Mouse (Mus musculus) forebrain, postnatal 0 days (tissue): ENCODE results near the gene Kiss1r. TPM values are rescaled to one million over a fixed set of nuclear protein-coding genes. Genes with fewer than 3 reads are reported as not detected.

ENCODE experiments used
- ATAC-seq: fragments of 200-750 bp; cut with Nextera tagmentation; 2 replicates; pipeline ENCODE4 v1.8.0; 2017; ENCODE audit warnings: mild to moderate bottlenecking, moderate library complexity
- DNase-seq: peaks from one replicate; pipeline ENCODE4 v3.0.0-alpha.2; 2015
- H3K27ac ChIP-seq: fragments of 300-500 bp; sonication (generic); 2 replicates; pipeline ENCODE4 v1.5.1; 2014; ENCODE audit warnings: low read depth, mild to moderate bottlenecking, antibody characterized with exemption, low read length, moderate library complexity, mixed read lengths
- H3K27me3 ChIP-seq: fragments of 300-500 bp; sonication (generic); 2 replicates; pipeline ENCODE4 v1.6.1; 2014; ENCODE audit warnings: mild to moderate bottlenecking, low read length, mixed read lengths; ENCODE audit not compliant: insufficient read depth
- H3K36me3 ChIP-seq: fragments of 300-500 bp; sonication (generic); 2 replicates; pipeline ENCODE4 v1.6.1; 2014; ENCODE audit warnings: mild to moderate bottlenecking, moderate library complexity; ENCODE audit not compliant: insufficient read depth
- H3K4me1 ChIP-seq: fragments of 300-500 bp; sonication (generic); 2 replicates; pipeline ENCODE4 v1.6.1; 2014; ENCODE audit warnings: antibody characterized with exemption; ENCODE audit not compliant: insufficient read depth
- H3K4me2 ChIP-seq: fragments of 300-500 bp; sonication (generic); 2 replicates; pipeline ENCODE4 v1.6.1; 2014; ENCODE audit warnings: low read depth, mild to moderate bottlenecking, moderate library complexity
- H3K4me3 ChIP-seq: fragments of 300-500 bp; sonication (generic); 2 replicates; pipeline ENCODE4 v1.5.1; 2014; ENCODE audit warnings: low read depth, low read length, mixed read lengths
- H3K9ac ChIP-seq: fragments of 300-500 bp; sonication (generic); 2 replicates; pipeline ENCODE4 v1.6.1; 2014; ENCODE audit warnings: mild to moderate bottlenecking
- H3K9me3 ChIP-seq: fragments of 300-500 bp; sonication (generic); 2 replicates; pipeline ENCODE4 v1.6.1; 2016; ENCODE audit warnings: low read length
- CTCF ChIP-seq: sonication (generic); IDR thresholded peaks from 2 replicates; pipeline ENCODE4 v1.5.1; 2016; ENCODE audit warnings: antibody characterized with exemption, control low read depth, low read depth
- WGBS: fragments of 180-500 bp; shearing (Covaris S2); extraction: QIAGEN DNeasy Blood & Tissue Kit; methylation state at CpG from one replicate; pipeline ENCODE4 v1.1.7; 2014; 5-methylcytosine and 5-hydroxymethylcytosine counted together
- polyA plus RNA-seq: library from polyadenylated mRNA; unstranded; fragments of >200 nt; fragmentation: Nextera tagmentation; extraction: Ambion mirVana; gene quantifications from 2 replicates; pipeline ENCODE4 v1.2.1, GENCODE M21; 2015
- total RNA-seq: library from RNA; depleted of rRNA; stranded (reverse); fragments of >200 nt; gene quantifications from 2 replicates; pipeline ENCODE4 v1.2.3, GENCODE M21; 2014

Kiss1r gene
- total and polyA plus RNA-seq, 2 experiments from 2014 or later = 3.4 to 5.4 TPM

DNA sequence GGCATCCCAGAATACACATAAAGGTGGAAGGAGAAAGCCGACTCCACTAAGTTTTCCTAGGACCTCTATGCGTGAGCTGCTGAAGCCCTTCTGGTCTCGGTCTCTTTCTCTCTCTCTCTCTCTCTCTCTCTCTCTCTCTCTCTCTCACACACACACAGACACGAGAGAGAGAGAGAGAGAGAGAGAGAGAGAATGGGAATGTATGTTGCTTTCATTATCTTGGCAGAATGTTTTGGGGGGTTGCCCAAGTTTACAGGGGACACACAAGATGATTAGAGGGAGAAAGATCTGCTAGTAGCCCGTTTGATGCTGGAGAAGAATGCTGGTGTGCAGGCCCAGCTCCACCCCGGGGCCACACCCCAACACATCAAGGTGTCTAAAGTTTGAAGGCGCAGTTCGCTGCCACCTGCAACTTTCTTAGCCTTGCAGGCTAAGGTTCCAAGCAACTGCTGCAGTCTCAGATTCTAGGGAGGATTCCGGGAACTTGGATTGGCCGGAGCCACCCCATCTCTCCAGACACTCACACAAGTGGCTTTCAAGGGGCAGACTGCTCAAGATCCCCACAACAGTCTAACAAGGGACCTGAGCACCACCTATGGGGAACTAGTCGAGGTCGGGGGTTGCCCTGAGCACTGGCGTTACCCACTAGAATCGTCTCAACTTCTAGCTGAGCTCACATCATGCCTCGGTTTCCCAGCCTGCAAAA lies 9.2 kb downstream of the Kiss1r start:
- H3K36me3 ChIP-seq = 0 out of 2 replicates have a peak, but pooled peaks cover under 1% of the 10 kb centered on the region
- H3K4me2 ChIP-seq = peak overlapping the region; percentile 89
- DNase-seq (no peak), ATAC-seq (peak; percentile 0; the same call in 1 of the 2 replicates)
- H3K27me3 ChIP-seq = peaks cover 25% of the 10 kb centered on the region
- no peak for TF ChIP-seq CTCF
- H3K4me3 ChIP-seq = peak overlapping the region; percentile 88
- H3K9me3 ChIP-seq = no peaks in the 10 kb centered on the region
- WGBS = 12% methylated on average over 15 of the region's 15 CpGs
- H3K4me1 ChIP-seq = peaks cover 8% of the 10 kb centered on the region; the same call in 1 of the 2 replicates
- peak overlapping the region; percentile 85; the same call in 1 of the 2 replicates for H3K27ac ChIP-seq
- H3K9ac ChIP-seq = peak overlapping the region; percentile 81

DNA sequence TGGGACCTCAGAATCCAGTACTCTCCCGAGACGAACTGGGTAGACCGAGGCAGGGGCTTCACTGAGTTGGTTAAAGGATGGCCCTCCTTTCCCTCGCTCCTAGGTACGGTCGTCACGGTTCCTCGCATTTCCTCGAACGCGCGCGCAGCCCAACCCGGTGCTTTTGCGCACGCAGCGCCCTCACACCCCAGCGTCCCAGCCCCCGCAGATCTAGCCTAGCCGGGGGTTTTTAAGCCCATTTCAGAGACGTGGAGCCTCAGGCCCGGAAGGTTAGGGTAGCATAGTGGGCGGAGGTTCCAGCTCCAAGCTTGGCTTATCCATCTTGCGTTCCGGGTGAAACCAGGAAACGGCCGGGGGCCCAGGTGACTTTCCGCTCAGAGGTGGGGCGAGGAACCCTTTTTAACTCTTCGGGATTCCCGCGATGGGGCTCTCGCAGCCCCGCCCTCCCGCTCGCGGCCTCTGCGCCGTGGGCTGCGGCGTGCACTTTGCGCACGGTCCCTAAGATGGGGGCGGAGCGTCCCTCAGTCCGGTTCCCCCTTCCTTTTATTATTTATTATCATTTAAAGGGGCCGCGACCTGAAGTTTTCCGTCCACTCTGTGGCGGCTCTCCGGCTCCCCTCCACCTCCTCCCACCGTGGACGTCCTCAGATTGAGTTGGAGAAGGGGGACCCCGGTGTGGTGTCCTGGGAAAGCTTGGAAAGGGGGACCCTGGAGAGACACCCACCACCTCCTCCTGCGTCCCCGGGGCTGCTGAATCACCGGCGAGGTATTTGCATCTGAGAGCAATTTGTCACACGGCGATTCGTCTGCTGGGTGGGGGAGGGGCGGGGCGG lies 9.9 kb downstream of the Kiss1r start, which contains the start of gene Arid3a:
TSS of gene Arid3a (plus strand) at position 553 of the 833 bp plus-strand sequence.
- ATAC-seq (peak; percentile 90), DNase-seq (peak; percentile 94)
- Histone ChIP-seq H3K4me3 (peak within 1 kb of the TSS; percentile 88), H3K27ac (peak within 1 kb of the TSS; percentile 85), H3K27me3 (peaks cover 17% of the 10 kb centered on the region), H3K9me3 (no peaks in the 10 kb centered on the region), H3K9ac (peak within 1 kb of the TSS; percentile 81), H3K36me3 (0 out of 2 replicates have a peak, but pooled peaks cover 8% of the 10 kb centered on the region), H3K4me1 (peaks cover 8% of the 10 kb centered on the region; the same call in 1 of the 2 replicates), H3K4me2 (peak within 1 kb of the TSS; percentile 89)
- WGBS = under 1% methylated on average over 63 of the region's 63 CpGs
- peak; percentile 27; the same call in 1 of the 2 replicates for TF ChIP-seq CTCF

DNA sequence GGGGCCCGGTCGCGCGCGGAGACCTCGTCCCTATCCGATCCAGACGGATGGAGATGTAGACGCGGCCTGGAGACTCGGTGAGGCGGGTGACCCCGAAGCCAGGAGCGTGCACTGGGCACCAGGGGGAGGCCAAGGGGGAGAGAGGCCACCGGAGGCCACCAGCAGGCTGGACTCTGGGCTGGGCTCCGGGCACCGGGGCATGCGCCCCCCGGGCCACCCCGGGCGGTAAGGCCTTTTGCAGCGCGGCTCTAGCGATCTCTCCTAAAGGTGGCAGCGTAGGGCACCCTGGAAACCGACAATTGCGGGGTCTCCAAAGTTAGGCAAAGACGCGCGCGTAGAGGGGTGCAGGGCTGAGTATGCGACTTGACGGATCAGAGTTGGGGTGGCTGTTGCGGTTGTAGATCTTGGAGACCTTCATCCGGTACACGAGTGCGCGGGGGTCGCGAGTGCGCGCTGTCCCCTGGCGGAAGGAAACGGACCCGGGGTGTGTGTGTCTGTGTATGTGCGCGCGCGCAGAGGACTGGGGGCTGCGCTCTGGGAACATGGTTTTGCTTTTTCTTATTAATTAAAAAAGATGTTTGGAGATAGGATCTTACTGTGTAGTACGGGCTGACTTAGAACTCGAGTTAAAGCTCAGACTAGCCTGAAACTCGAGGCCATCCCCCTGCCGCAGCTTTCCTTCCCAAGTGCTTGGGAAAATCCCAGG lies 10.7 kb downstream of the Kiss1r start:
- peak overlapping the region; percentile 85 for H3K27ac ChIP-seq
- H3K9ac ChIP-seq = peak overlapping the region; percentile 81
- H3K4me1 ChIP-seq = peaks cover 8% of the 10 kb centered on the region; the same call in 1 of the 2 replicates
- ATAC-seq (peak; percentile 44), DNase-seq (peak; percentile 72)
- peak overlapping the region; percentile 88 for H3K4me3 ChIP-seq
- H3K36me3 ChIP-seq = peaks cover 13% of the 10 kb centered on the region; the same call in 1 of the 2 replicates
- H3K4me2 ChIP-seq = peak overlapping the region; percentile 89
- TF ChIP-seq CTCF = peak; percentile 38
- no peaks in the 10 kb centered on the region for H3K9me3 ChIP-seq
- H3K27me3 ChIP-seq = peaks cover 12% of the 10 kb centered on the region
- under 1% methylated on average over 54 of the region's 54 CpGs for WGBS

DNA sequence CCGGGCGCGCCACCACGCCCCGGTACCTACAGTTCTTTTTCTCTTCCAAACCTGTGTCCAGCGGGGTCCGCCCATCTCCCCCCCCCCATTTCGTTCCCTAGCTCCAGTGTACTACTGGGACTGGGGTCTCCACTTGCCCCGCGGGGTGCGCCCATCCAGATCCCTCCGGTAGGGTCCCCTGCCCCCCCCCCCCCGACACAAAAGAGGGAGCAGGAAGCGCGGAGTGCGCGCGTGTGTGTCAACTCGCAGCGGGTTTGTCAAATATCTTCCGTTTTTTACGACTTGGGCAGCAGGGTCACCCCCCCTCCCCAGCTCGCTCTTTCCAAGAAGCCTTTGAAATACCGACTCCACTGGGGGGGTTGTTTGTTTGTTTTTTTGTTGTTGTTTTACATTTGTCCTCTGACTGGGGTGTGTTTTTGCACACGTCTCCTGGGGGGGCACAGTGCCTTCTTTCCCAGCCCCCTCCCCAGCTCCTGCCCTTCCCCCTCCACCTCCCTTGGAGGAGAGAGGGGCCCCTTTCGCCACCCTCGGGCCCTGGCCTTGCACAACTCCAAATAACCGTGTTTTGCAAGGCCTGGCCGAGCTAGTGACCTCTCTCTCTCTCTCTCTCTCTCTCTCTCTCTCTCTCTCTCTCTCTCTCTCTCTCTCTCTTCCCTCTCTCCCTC lies 11.4 kb downstream of the Kiss1r start:
- no peak for ATAC-seq
- Histone ChIP-seq H3K4me1 (peaks cover 8% of the 10 kb centered on the region; the same call in 1 of the 2 replicates), H3K4me2 (peak overlapping the region; percentile 89), H3K36me3 (peaks cover 13% of the 10 kb centered on the region; the same call in 1 of the 2 replicates), H3K9me3 (no peaks in the 10 kb centered on the region), H3K9ac (peak overlapping the region; percentile 81), H3K4me3 (peak overlapping the region; percentile 88), H3K27ac (peak overlapping the region; percentile 85), H3K27me3 (peaks cover 5% of the 10 kb centered on the region; the same call in 1 of the 2 replicates)
- TF ChIP-seq CTCF = no peak
- DNase-seq = peak; percentile 43
- under 1% methylated on average over 25 of the region's 29 CpGs for WGBS

DNA sequence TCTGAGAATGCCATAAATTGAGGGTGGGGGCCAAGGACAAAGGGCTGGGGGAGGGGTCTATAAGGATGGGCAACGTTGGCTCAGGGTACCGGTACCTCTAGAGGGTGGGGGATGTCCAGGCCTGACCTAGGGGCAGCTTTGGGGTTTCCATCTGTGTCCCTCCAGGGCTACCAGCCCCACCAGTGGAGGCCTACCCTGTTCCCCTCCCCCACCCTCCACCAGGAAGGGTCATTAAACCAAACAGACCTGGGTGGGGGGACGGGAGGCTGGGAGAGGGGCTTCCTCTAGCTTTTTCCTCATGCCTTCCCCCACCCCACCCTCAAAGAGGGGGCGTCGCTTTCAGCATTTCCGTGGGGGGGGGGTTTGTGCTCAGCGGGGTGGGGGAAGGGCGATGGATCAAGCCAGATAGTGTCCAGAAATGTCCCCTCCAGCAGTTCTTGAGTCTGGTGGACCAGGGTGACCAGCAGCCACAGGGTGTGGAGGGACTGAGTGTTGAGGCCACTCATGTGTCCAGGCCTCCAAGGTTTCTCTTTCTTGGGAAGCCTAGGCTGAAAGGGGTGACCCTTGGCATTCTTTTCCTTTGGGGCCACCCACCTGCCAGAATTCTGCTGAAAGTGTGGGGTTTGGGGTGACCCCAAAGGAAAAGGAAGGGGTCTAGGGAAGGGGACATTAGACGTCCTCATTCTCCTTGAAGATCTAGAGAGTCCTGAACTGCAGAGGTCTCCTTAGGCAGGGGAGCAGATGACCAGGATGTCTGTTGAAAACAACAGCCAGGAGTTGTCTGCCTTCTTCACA lies 12.3 kb downstream of the Kiss1r start:
- Histone ChIP-seq H3K27me3 (no peaks in the 10 kb centered on the region), H3K4me2 (peak overlapping the region; percentile 89), H3K9me3 (no peaks in the 10 kb centered on the region), H3K9ac (peak overlapping the region; percentile 47), H3K4me1 (peaks cover 8% of the 10 kb centered on the region; the same call in 1 of the 2 replicates), H3K27ac (peak overlapping the region; percentile 45; the same call in 1 of the 2 replicates), H3K36me3 (peaks cover 13% of the 10 kb centered on the region; the same call in 1 of the 2 replicates), H3K4me3 (peak overlapping the region; percentile 88)
- TF ChIP-seq CTCF = no peak
- 33% methylated on average over 9 of the region's 9 CpGs for WGBS
- no peak for DNase-seq
- ATAC-seq = no peak
